Mouse (Mus musculus) intestine, postnatal 0 days (tissue): Measurements from ENCODE around the gene Larp6. TPM values are rescaled to one million over a fixed set of nuclear protein-coding genes. Genes with fewer than 3 reads are reported as not detected.

Experiments used
- ATAC-seq: fragments of 200-750 bp; cut with Nextera tagmentation; 2 replicates; pipeline ENCODE4 v1.8.0; 2017; ENCODE audit warnings: mild to moderate bottlenecking, moderate TSS enrichment, moderate library complexity
- H3K27ac ChIP-seq: fragments of 300-500 bp; sonication (generic); 2 replicates; pipeline ENCODE4 v1.5.1; 2014; ENCODE audit warnings: mild to moderate bottlenecking, low read depth, low read length, moderate library complexity
- H3K27me3 ChIP-seq: fragments of 300-500 bp; sonication (generic); replicated peaks from 2 replicates; pipeline ENCODE4 v1.6.1; 2014; ENCODE audit warnings: low read length, mixed read lengths; ENCODE audit not compliant: control insufficient read depth, insufficient read depth
- H3K36me3 ChIP-seq: fragments of 300-500 bp; sonication (generic); 2 replicates; pipeline ENCODE4 v1.6.1; 2014; ENCODE audit warnings: mild to moderate bottlenecking, moderate library complexity; ENCODE audit not compliant: control insufficient read depth, insufficient read depth
- H3K4me1 ChIP-seq: fragments of 300-500 bp; sonication (generic); replicated peaks from 2 replicates; pipeline ENCODE4 v1.6.1; 2014; ENCODE audit warnings: antibody characterized with exemption, low read length, mixed read lengths; ENCODE audit not compliant: control insufficient read depth, insufficient read depth
- H3K4me2 ChIP-seq: fragments of 300-500 bp; sonication (generic); replicated peaks from 2 replicates; pipeline ENCODE4 v1.6.1; 2014; ENCODE audit warnings: low read depth, mild to moderate bottlenecking, moderate library complexity
- H3K4me3 ChIP-seq: fragments of 300-500 bp; sonication (generic); 2 replicates; pipeline ENCODE4 v1.5.1; 2014; ENCODE audit warnings: low read depth, low read length
- H3K9ac ChIP-seq: fragments of 300-500 bp; sonication (generic); 2 replicates; pipeline ENCODE4 v1.6.1; 2014; ENCODE audit warnings: mild to moderate bottlenecking, low read depth, low read length
- H3K9me3 ChIP-seq: fragments of 300-500 bp; sonication (generic); 2 replicates; pipeline ENCODE4 v1.6.1; 2016; ENCODE audit warnings: mixed run types; ENCODE audit not compliant: control insufficient read depth
- CTCF ChIP-seq: sonication (generic); IDR thresholded peaks from 2 replicates; pipeline ENCODE4 v1.5.1; 2016; ENCODE audit warnings: low read depth, mild to moderate bottlenecking, control low read depth, antibody characterized with exemption, moderate library complexity
- WGBS: fragments of 180-500 bp; shearing (Covaris S2); extraction: QIAGEN DNeasy Blood & Tissue Kit; methylation state at CpG from one replicate; pipeline ENCODE4 v1.1.7; 2014; 5-methylcytosine and 5-hydroxymethylcytosine counted together
- polyA plus RNA-seq: library from polyadenylated mRNA; unstranded; fragments of >200 nt; fragmentation: Nextera tagmentation; extraction: Ambion mirVana; gene quantifications from 2 replicates; pipeline ENCODE4 v1.2.1, GENCODE M21; 2015

Larp6 gene
- polyA plus RNA-seq, 1 experiment from 2014 or later: 1.2 TPM

DNA sequence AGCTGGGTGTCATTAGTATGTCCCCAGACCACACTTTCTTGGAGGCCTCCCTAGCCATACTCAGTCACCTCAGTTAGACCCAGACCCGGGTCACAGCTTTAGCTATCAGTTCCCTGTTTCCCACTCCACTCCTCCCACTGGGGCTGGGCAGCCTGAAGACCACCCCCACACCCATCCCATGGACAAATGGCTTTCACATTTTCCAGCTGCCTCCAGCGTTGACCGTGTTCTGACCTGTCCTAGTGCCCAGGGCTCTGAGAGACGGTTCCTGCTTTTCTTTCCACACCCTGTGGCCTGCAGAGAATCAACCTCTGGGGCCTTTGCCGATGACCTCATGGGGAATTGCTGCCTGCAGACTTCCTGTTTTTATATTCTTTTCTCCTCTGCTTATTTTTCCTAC lies 45.0 kb downstream of the Larp6 start:
- Histone ChIP-seq H3K9me3 (no peaks in the 10 kb centered on the region), H3K4me3 (no peak overlapping the region), H3K9ac (no peak overlapping the region), H3K4me2 (no peak overlapping the region), H3K36me3 (no peaks in the 10 kb centered on the region), H3K27ac (no peak overlapping the region; the same call in 1 of the 2 replicates), H3K4me1 (0 out of 2 replicates have a peak, but pooled peaks cover 4% of the 10 kb centered on the region), H3K27me3 (no peaks in the 10 kb centered on the region)
- WGBS: 29% methylated on average over 5 of the region's 5 CpGs
- TF ChIP-seq CTCF: no peak
- peak; percentile 25; the same call in 1 of the 2 replicates for ATAC-seq

GRCm38 (mm10) chr9:60759436-60760007 lies 46.7 kb downstream of the Larp6 start:
- TF ChIP-seq CTCF: no peak
- Histone ChIP-seq H3K36me3 (no peaks in the 10 kb centered on the region), H3K4me2 (no peak overlapping the region), H3K4me3 (no peak overlapping the region), H3K9ac (no peak overlapping the region), H3K27me3 (no peaks in the 10 kb centered on the region), H3K9me3 (no peaks in the 10 kb centered on the region), H3K4me1 (0 out of 2 replicates have a peak, but pooled peaks cover 4% of the 10 kb centered on the region), H3K27ac (no peak overlapping the region)
- 64% methylated on average over 10 of the region's 10 CpGs for WGBS
- ATAC-seq: no peak

- H3K36me3 ChIP-seq: no peaks in the 10 kb centered on the region
- no peaks in the 10 kb centered on the region for H3K9me3 ChIP-seq
- no peaks in the 10 kb centered on the region for H3K27me3 ChIP-seq
- no peak for TF ChIP-seq CTCF
- no peaks in the 10 kb centered on the region for H3K4me1 ChIP-seq
- no peak overlapping the region for H3K4me2 ChIP-seq
- no peak overlapping the region for H3K27ac ChIP-seq
- H3K9ac ChIP-seq: no peak overlapping the region
- 38% methylated on average over 2 of the region's 2 CpGs for WGBS
- no peak for ATAC-seq
- H3K4me3 ChIP-seq: no peak overlapping the region
Observed at GRCm38 (mm10) chr9:60765181-60765580, 52.4 kb downstream of the Larp6 start.

DNA sequence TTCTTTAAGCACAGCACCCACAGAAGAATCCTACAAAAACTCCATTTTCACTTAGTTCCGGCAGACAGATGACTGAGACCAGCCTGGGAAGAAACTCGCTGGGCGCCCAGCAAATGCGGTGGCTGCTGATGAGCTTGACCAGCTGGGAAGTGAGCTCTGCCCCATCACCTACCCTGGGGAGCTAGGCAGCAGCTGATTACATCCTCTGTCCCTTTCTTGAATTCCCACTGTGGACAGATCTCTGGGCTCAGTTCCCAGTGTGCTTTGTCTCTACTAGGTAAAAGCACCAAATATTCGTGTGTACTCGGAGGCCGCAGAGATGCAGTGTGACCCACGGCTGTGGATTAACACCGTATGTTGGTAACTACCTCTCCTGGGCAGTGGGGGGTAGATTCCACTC lies 55.6 kb downstream of the Larp6 start:
- no peaks in the 10 kb centered on the region for H3K27me3 ChIP-seq
- H3K4me1 ChIP-seq: no peaks in the 10 kb centered on the region
- H3K9me3 ChIP-seq: no peaks in the 10 kb centered on the region
- no peak overlapping the region for H3K4me3 ChIP-seq
- WGBS: 81% methylated on average over 9 of the region's 9 CpGs
- no peak overlapping the region for H3K27ac ChIP-seq
- H3K36me3 ChIP-seq: no peaks in the 10 kb centered on the region
- no peak overlapping the region for H3K4me2 ChIP-seq
- ATAC-seq: no peak
- TF ChIP-seq CTCF: no peak
- H3K9ac ChIP-seq: no peak overlapping the region

- Histone ChIP-seq H3K4me3 (no peak overlapping the region), H3K9me3 (no peaks in the 10 kb centered on the region), H3K27ac (no peak overlapping the region), H3K4me1 (no peaks in the 10 kb centered on the region), H3K36me3 (no peaks in the 10 kb centered on the region), H3K9ac (no peak overlapping the region), H3K27me3 (no peaks in the 10 kb centered on the region), H3K4me2 (no peak overlapping the region)
- no peak for ATAC-seq
- no peak for TF ChIP-seq CTCF
- WGBS: 70% methylated on average over 6 of the region's 6 CpGs
Observed at GRCm38 (mm10) chr9:60769711-60770111, 56.9 kb downstream of the Larp6 start.

DNA sequence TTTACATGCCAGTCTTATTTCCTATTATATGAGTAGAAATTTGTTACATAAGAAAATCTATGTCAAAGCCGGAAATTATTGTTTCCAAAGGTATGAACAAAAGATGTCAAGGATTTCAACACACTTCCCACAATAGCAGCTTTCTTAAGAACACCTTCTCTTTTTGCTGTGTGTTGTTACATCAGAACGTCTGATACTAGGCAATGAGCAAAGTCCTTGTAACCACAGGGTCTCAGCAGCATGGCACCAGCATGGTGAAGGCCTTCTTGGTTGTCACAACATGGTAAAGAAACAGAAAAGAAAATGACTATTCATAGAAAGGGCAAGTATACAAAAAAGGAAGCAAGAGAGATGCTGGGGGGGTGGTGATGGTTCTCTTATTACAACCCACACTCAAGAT lies 60.9 kb downstream of the Larp6 start:
- Histone ChIP-seq H3K36me3 (no peaks in the 10 kb centered on the region), H3K27ac (no peak overlapping the region), H3K9me3 (no peaks in the 10 kb centered on the region), H3K9ac (no peak overlapping the region), H3K27me3 (no peaks in the 10 kb centered on the region), H3K4me2 (no peak overlapping the region), H3K4me1 (no peaks in the 10 kb centered on the region), H3K4me3 (no peak overlapping the region)
- no peak for TF ChIP-seq CTCF
- ATAC-seq: no peak
- 80% methylated on average over 2 of the region's 2 CpGs for WGBS

- Histone ChIP-seq H3K9me3 (no peaks in the 10 kb centered on the region), H3K4me1 (no peaks in the 10 kb centered on the region), H3K27me3 (no peaks in the 10 kb centered on the region), H3K4me3 (no peak overlapping the region), H3K9ac (no peak overlapping the region), H3K27ac (no peak overlapping the region), H3K4me2 (no peak overlapping the region), H3K36me3 (no peaks in the 10 kb centered on the region)
- no peak for ATAC-seq
- no peak for TF ChIP-seq CTCF
- WGBS: 78% methylated on average over 9 of the region's 9 CpGs
Observed at GRCm38 (mm10) chr9:60776899-60777298, 64.1 kb downstream of the Larp6 start.
